Mouse (Mus musculus): ENCODE data around the gene Egfl7. TPM values are rescaled to one million over a fixed set of nuclear protein-coding genes. Genes with fewer than 3 reads are reported as not detected.

The Egfl7 gene
- polyA plus RNA-seq, 1 experiment from 2014 or later = 58.4 TPM

DNA sequence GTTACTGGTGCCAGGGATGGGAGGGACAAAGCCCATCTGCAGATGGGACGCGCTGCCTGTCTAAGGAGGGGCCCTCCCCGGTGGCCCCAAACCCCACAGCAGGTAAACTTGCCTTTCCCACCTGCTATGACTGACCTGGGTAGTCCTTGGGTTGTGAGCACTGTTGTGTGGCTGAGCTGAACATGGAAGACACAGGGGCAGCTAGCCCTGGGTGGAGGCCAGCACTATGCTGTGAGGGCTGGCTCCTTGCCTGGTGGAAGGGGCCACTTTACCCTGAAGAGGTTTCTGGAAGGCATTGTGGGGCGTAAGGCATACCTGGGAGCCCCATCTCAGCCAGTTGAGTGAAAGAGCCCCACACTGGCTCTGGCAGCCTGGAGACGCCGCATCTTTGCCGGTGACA is 11.1 kb downstream of the Egfl7 start:
- ATAC-seq (replicated peaks; ENCODE audit: low FRiP score) = no peak
- H3K27me3 ChIP-seq (ENCODE audit: control insufficient read depth, insufficient read depth, low read length) = no peaks in the 10 kb centered on the region
- H3K9ac ChIP-seq (ENCODE audit: low read length) = no peak overlapping the region
- peaks cover 2% of the 10 kb centered on the region; the same call in 1 of the 2 replicates for H3K4me1 ChIP-seq (replicated peaks; ENCODE audit: control insufficient read depth, insufficient read depth, low read length)
- no peak for DNase-seq (ENCODE audit: low spot score)
- H3K9me3 ChIP-seq (ENCODE audit: control insufficient read depth, low read length) = no peaks in the 10 kb centered on the region
- 93% methylated on average over 7 of the region's 7 CpGs for WGBS
- no peak overlapping the region for H3K4me3 ChIP-seq (ENCODE audit: low read depth, low read length)
- no peaks in the 10 kb centered on the region for H3K36me3 ChIP-seq (ENCODE audit: control insufficient read depth, insufficient read depth, low read length)
- no peak overlapping the region for H3K27ac ChIP-seq (ENCODE audit: low read depth, low read length)
- no peak overlapping the region for H3K4me2 ChIP-seq (ENCODE audit: low read depth, low read length, severe bottlenecking)

DNA sequence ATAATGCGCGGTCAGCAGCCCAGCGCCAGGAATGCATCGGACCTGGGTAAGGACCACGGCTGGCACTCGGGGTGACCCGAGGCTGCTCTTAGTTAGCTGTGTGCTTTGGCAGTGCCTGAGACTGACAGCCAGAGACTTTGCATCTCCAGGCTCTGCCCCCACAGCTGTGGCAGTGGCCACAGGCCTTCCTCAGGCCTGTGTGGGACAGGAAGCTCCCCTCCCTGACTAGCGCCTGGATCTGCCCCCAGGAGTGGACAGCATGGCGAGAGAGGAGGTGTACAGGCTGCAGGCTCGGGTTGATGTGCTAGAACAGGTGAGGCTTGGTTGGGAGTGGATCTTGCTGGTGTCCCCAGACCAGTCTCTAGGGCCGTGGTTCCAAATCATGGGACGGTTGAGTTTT is 11.6 kb downstream of the Egfl7 start:
- DNase-seq (ENCODE audit: low spot score) (no peak), ATAC-seq (replicated peaks; ENCODE audit: low FRiP score) (no peak)
- H3K36me3 ChIP-seq (ENCODE audit: control insufficient read depth, insufficient read depth, low read length) = no peaks in the 10 kb centered on the region
- 91% methylated on average over 12 of the region's 12 CpGs for WGBS
- no peak overlapping the region for H3K27ac ChIP-seq (ENCODE audit: low read depth, low read length)
- no peak overlapping the region for H3K4me3 ChIP-seq (ENCODE audit: low read depth, low read length)
- H3K9ac ChIP-seq (ENCODE audit: low read length) = no peak overlapping the region
- H3K27me3 ChIP-seq (ENCODE audit: control insufficient read depth, insufficient read depth, low read length) = no peaks in the 10 kb centered on the region
- no peaks in the 10 kb centered on the region for H3K9me3 ChIP-seq (ENCODE audit: control insufficient read depth, low read length)
- 0 out of 2 replicates have a peak, but pooled peaks cover 2% of the 10 kb centered on the region for H3K4me1 ChIP-seq (replicated peaks; ENCODE audit: control insufficient read depth, insufficient read depth, low read length)
- no peak overlapping the region for H3K4me2 ChIP-seq (ENCODE audit: low read depth, low read length, severe bottlenecking)

DNA sequence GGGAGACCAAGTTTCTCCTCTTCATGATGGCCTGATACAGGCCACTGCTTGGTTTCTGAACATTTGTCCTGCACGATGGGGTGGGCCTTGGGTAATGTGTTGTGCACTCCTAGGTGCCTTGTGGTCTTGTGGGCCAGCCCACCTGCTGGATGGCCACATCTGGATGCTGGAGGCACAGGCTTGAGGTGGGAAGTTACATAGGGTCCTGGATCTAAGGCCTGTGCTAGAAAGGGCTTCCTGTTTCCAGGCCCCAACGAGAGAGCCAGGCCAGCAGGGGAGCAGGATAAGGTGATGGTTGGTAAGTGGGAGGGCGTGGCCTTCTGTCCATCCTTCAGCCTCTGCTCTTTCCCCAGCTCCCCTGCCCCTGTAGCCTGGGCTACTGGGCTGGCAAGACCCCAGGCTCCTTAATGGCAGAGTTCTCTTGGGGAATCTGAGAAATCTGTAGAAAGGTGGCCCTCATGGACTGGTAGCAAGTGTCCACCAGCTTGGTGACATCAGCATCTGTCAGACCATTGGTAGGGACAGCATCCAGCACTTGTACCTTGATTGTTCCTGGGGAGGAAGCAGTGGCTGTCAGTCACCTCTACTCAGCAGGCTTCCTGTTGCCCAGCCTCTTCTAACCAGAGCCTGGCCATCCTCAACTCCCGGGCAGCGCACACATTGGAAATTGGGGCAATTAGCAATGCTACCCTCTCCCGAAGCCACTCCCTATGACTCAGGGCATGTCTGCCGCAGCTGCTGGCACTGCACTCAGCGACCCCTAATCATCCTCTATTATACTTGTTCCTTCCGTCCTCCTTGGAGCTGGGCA is 13.6 kb downstream of the Egfl7 start:
- Histone ChIP-seq H3K9me3 (ENCODE audit: control insufficient read depth, low read length) (no peaks in the 10 kb centered on the region), H3K4me2 (ENCODE audit: low read depth, low read length, severe bottlenecking) (no peak overlapping the region), H3K27ac (ENCODE audit: low read depth, low read length) (no peak overlapping the region), H3K36me3 (ENCODE audit: control insufficient read depth, insufficient read depth, low read length) (no peaks in the 10 kb centered on the region), H3K4me1 (replicated peaks; ENCODE audit: control insufficient read depth, insufficient read depth, low read length) (no peaks in the 10 kb centered on the region), H3K4me3 (ENCODE audit: low read depth, low read length) (no peak overlapping the region), H3K9ac (ENCODE audit: low read length) (no peak overlapping the region), H3K27me3 (ENCODE audit: control insufficient read depth, insufficient read depth, low read length) (no peaks in the 10 kb centered on the region)
- DNase-seq (ENCODE audit: low spot score) = no peak
- WGBS = 77% methylated on average over 9 of the region's 9 CpGs
- no peak for ATAC-seq (replicated peaks; ENCODE audit: low FRiP score)

DNA sequence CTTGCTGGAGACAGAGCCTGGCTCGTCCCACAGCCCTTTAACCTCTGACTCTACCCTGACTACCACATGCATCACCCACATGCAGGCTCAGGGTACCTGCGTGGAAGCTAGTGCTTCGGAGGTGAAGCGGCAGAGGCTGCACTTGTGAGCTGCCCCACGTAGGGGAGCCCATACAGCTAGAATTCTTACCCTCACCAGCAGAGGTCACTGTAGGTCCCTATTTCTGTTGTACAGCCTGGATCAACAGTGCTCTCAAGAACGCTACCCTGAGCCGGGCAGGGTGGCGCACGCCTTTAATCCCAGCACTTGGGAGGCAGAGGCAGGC is 14.2 kb downstream of the Egfl7 start:
- H3K9me3 ChIP-seq (ENCODE audit: control insufficient read depth, low read length) = no peaks in the 10 kb centered on the region
- ATAC-seq (replicated peaks; ENCODE audit: low FRiP score) (no peak), DNase-seq (ENCODE audit: low spot score) (no peak)
- H3K4me1 ChIP-seq (replicated peaks; ENCODE audit: control insufficient read depth, insufficient read depth, low read length) = no peaks in the 10 kb centered on the region
- H3K4me3 ChIP-seq (ENCODE audit: low read depth, low read length) = no peak overlapping the region
- no peak overlapping the region for H3K27ac ChIP-seq (ENCODE audit: low read depth, low read length)
- no peaks in the 10 kb centered on the region for H3K27me3 ChIP-seq (ENCODE audit: control insufficient read depth, insufficient read depth, low read length)
- WGBS = 69% methylated on average over 9 of the region's 9 CpGs
- no peak overlapping the region for H3K4me2 ChIP-seq (ENCODE audit: low read depth, low read length, severe bottlenecking)
- H3K36me3 ChIP-seq (ENCODE audit: control insufficient read depth, insufficient read depth, low read length) = no peaks in the 10 kb centered on the region
- no peak overlapping the region for H3K9ac ChIP-seq (ENCODE audit: low read length)

DNA sequence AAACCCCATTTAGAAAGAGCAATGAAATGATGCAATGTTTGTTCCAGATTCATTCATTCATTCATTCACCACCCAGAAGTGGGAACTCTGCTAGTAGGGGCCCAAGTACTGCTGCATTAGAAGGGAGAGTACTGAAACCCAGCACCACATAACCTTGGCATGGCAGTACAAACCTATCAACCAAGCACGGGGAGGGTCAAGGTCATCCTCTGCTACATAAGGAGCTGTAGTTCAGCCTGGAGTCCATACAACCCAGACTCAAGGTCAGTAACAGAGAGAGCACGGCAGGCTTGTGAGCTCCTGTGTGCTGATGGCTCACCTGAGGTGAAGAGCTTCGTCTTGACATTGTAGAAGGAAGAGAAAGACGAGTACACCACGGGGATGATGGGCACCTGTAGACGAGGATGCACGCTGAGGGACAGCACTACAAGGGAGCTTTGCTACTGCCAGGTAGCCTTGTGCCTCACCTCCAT is 14.7 kb downstream of the Egfl7 start:
- Histone ChIP-seq H3K4me2 (ENCODE audit: low read depth, low read length, severe bottlenecking) (no peak overlapping the region), H3K4me3 (ENCODE audit: low read depth, low read length) (no peak overlapping the region), H3K9me3 (ENCODE audit: control insufficient read depth, low read length) (no peaks in the 10 kb centered on the region), H3K36me3 (ENCODE audit: control insufficient read depth, insufficient read depth, low read length) (no peaks in the 10 kb centered on the region), H3K27ac (ENCODE audit: low read depth, low read length) (no peak overlapping the region), H3K9ac (ENCODE audit: low read length) (no peak overlapping the region), H3K27me3 (ENCODE audit: control insufficient read depth, insufficient read depth, low read length) (no peaks in the 10 kb centered on the region), H3K4me1 (replicated peaks; ENCODE audit: control insufficient read depth, insufficient read depth, low read length) (no peaks in the 10 kb centered on the region)
- ATAC-seq (replicated peaks; ENCODE audit: low FRiP score) = no peak
- DNase-seq (ENCODE audit: low spot score) = no peak
- 91% methylated on average over 7 of the region's 7 CpGs for WGBS

DNA sequence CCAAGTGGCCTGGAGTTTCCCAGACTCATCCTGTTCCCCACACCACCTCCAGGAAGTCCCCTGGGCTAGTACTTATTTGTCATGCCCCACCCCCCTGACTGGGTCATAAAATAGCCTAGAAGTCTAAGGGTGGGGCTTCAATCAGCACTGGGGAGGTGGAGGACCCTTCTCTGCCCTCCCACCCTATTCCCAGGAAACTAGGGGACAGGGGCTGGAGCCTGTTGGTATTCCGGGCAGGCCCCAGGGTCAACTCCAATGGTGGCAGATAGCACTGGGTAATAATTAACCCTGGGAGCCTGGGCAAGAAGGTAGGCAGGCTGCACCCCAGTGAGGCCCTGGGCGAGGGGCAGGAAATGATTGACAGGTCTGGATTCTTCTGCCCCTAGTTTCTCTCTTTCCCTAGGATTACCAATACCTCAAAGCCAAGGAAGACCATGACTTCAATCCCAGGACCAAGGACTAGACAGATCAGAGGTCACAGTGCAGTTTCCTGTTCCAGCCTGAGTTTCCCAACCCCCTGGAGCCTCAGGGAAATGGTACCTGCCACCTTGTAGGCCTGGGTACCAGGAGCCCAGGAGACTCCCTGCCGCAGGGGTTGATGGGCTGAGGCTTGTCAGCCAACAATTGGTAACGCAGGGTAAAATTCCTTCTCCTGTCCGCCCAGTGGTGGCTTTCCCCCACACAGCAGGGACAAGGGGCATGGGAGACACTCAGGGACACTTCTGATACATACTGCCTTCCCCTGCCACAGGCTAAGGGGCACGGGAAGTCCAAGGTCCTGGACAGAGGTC is 15.3 kb downstream of the Egfl7 start:
- H3K36me3 ChIP-seq (ENCODE audit: control insufficient read depth, insufficient read depth, low read length) = no peaks in the 10 kb centered on the region
- no peaks in the 10 kb centered on the region for H3K9me3 ChIP-seq (ENCODE audit: control insufficient read depth, low read length)
- no peak overlapping the region for H3K9ac ChIP-seq (ENCODE audit: low read length)
- no peak for DNase-seq (ENCODE audit: low spot score)
- no peak overlapping the region for H3K4me3 ChIP-seq (ENCODE audit: low read depth, low read length)
- ATAC-seq (replicated peaks; ENCODE audit: low FRiP score) = no peak
- no peak overlapping the region for H3K4me2 ChIP-seq (ENCODE audit: low read depth, low read length, severe bottlenecking)
- no peak overlapping the region for H3K27ac ChIP-seq (ENCODE audit: low read depth, low read length)
- no peaks in the 10 kb centered on the region for H3K4me1 ChIP-seq (replicated peaks; ENCODE audit: control insufficient read depth, insufficient read depth, low read length)
- WGBS = 87% methylated on average over 6 of the region's 6 CpGs
- H3K27me3 ChIP-seq (ENCODE audit: control insufficient read depth, insufficient read depth, low read length) = no peaks in the 10 kb centered on the region

DNA sequence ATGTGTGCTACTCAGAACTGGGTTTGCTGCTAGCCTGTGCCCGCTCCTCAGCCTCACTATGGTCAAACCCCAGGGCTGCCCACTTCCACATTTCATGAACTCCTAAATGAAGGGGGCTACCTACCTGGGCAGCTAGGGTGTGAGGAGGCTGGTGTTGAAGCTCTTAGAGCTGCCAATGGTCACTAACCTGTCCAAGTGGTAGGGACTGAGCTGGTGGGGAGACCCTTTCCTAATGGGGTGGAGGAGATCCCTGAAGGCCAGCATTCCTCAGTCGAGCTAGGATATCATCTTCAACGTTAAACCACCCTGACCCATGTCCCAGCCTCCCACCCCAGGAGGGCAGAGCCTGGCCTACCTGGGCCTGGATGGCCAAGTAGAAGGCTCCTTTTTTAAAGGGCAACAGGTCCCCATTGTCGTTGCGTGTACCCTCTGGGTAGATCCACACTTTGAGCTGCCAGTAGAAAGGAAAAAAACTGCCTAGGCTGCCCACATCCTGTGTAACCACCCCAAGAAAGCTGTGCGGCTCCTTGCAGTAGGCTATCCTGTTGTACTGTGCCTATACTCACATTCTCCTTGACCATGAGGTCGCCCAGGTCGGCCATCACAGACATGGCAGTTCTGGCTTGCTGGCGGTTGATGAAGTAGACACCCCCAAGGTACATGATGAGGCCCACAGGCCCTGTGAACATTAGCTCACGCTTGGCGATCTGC is 16.1 kb downstream of the Egfl7 start:
- ATAC-seq (replicated peaks; ENCODE audit: low FRiP score) (no peak; the same call in 1 of the 2 replicates), DNase-seq (ENCODE audit: low spot score) (no peak)
- Histone ChIP-seq H3K4me3 (ENCODE audit: low read depth, low read length) (no peak overlapping the region), H3K4me1 (replicated peaks; ENCODE audit: control insufficient read depth, insufficient read depth, low read length) (no peaks in the 10 kb centered on the region), H3K27ac (ENCODE audit: low read depth, low read length) (no peak overlapping the region), H3K4me2 (ENCODE audit: low read depth, low read length, severe bottlenecking) (no peak overlapping the region), H3K27me3 (ENCODE audit: control insufficient read depth, insufficient read depth, low read length) (no peaks in the 10 kb centered on the region), H3K9me3 (ENCODE audit: control insufficient read depth, low read length) (no peaks in the 10 kb centered on the region), H3K9ac (ENCODE audit: low read length) (no peak overlapping the region), H3K36me3 (ENCODE audit: control insufficient read depth, insufficient read depth, low read length) (no peaks in the 10 kb centered on the region)
- WGBS = 91% methylated on average over 11 of the region's 11 CpGs

DNA sequence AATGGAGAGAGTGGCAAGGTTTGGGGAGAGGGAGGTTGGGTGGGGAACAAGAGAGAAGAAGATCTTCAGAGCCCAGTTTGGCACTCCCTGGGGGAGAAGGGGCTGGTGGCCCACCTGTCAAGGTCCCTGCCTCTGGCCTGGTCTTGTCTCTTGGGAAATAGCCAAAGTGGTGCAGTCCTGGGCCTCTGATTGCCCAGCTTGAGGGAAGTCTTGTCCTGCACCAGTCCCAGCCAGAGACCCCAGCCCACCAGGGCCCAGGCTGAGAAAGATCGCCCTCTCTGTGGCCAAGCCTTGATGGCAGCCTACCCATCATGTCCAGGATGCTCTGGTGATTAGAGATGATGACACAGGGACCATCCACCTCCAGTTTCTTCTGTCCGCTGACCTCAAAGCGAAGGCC is 17.1 kb downstream of the Egfl7 start:
- no peak for DNase-seq (ENCODE audit: low spot score)
- 96% methylated on average over 3 of the region's 3 CpGs for WGBS
- Histone ChIP-seq H3K4me1 (replicated peaks; ENCODE audit: control insufficient read depth, insufficient read depth, low read length) (no peaks in the 10 kb centered on the region), H3K27ac (ENCODE audit: low read depth, low read length) (no peak overlapping the region), H3K4me2 (ENCODE audit: low read depth, low read length, severe bottlenecking) (no peak overlapping the region), H3K36me3 (ENCODE audit: control insufficient read depth, insufficient read depth, low read length) (no peaks in the 10 kb centered on the region), H3K4me3 (ENCODE audit: low read depth, low read length) (no peak overlapping the region), H3K9ac (ENCODE audit: low read length) (no peak overlapping the region), H3K27me3 (ENCODE audit: control insufficient read depth, insufficient read depth, low read length) (no peaks in the 10 kb centered on the region), H3K9me3 (ENCODE audit: control insufficient read depth, low read length) (no peaks in the 10 kb centered on the region)
- ATAC-seq (replicated peaks; ENCODE audit: low FRiP score) = no peak

All from forebrain, embryonic 11.5 days (tissue).